Mouse (Mus musculus): ENCODE measurements around the gene Dph1.

- TF ChIP-seq CTCF (IDR thresholded peaks at IDR 0.05; ENCODE audit: low read depth, low read length), result no peak
- TF ChIP-seq EP300 (IDR thresholded peaks at IDR 0.05; ENCODE audit: insufficient read depth, low read depth, low read length), result no peak
- no peak for TF ChIP-seq POLR2A (IDR thresholded peaks at IDR 0.05; ENCODE audit: insufficient read depth, low read length)
Observed at GRCm38 (mm10) chr11:75129481-75129880, 61.6 kb downstream of the Dph1 start.
